Mouse (Mus musculus) left cerebral cortex, postnatal 4 days (tissue): ENCODE results near the gene Olfm2. TPM values are rescaled to one million over a fixed set of nuclear protein-coding genes. Genes with fewer than 3 reads are reported as not detected.

Experiments
- DNase-seq: peaks from one replicate; pipeline ENCODE4 v3.0.0-alpha.2; 2022
- intact Hi-C: fragments of 180-260 bp; cut with DNase I; formaldehyde crosslinking; loops from one replicate; pipeline ENCODE4 v1.15.1; 2025
- total RNA-seq, 2 experiments: library from RNA; stranded (reverse); gene quantifications; 2 replicates each; pipeline ENCODE4 v1.2.3; 2021

The Olfm2 gene
- total RNA-seq, 2 experiments from 2014 or later = 229 to 241 TPM

DNA sequence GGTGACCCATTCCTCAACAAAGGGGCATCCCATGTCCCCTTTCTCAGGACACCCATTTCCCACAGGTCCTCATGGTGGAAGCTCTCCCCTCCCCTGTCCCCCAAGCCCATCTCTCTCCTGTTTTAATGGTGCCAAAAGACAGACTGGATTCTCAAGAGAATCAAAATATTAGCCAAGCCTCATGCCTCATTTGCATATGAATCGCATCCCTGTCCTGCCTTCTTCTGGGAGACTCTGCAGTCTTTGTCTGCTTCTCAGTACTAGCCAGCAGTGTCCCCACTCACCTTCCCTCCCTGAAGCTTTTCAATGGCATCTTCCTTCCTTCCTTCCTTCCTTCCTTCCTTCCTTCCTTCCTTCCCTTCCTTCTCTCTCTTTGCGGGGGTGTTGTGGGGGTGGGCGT lies 1.5 kb upstream of the Olfm2 start:
- intact Hi-C loops = no loop called here
- DNase-seq = no peak

DNA sequence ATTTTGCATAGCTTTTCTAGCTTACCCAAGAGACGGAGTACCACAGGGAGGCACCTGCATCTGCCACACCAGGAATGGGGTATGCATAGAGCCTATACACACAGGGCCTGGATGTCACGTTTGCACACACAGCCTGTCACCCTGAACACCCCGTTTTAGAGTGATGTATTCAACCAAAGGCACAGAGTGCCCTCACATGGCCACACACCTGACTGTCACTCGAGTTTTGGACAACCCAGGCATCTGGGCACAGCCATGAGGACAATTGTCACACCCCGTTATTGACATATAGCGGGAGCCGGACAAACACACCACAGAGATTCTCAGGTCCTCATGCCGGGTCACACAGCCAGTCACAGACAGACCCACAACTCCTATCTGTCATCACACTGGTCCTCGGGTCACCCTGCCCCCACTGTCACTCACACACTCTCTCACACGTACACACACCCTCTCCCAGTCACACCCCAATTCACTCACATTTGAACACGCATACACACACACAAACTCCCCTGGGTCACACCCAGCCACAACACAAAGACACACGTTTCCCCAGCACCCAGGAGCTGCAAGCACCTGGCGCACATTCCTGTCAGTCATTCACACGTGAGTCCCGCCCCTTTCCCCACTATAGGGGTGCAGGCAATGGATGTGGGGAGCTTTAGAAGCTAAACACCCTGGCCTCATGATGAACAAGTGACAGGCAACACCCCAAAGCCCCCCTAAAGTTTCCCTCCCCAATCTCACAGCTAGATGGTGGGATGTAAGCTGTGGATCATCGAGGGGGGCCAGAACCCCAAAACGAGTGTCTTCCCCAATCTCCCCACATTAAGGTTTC lies 801 bp downstream of the Olfm2 start:
- intact Hi-C loops = no loop called here
- DNase-seq = no peak

DNA sequence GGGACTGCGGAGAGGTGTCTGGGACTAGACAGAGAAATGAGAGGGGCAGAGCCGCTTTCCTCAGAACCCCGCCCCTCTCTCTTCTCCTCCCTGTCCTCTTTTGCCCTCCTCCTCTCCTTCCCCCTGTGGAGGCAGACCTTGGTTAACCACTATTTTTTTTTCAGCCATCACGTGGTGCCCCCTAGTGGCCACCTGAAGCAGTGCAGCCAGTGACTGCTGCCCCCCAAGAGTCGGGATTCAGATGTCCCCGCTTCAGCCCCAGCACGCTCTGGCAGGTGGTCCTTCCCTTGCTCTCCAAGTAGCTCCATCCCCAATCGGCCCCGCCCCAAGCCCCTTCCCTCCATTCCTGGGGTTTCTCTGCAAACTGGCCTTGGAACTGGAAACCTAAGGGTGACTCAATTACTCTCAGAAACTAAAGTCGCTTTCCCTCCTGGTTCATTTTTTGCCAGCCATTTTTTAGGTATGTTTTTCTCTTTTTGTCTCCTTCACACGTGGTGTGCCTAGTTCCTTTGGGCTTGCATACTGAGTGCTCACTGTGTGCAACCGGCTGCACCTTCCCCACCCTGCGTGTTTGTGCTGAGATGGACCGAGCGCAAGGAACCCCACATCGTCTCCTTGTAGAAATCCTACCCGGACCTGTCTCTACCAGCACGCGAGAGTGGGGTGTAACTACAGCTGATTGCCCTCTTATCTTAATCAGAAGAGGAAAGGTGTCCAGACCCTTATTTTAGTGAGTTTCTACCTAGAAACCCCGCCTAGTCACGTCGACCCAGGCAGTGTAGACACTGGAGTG lies 2.0 kb downstream of the Olfm2 start:
- intact Hi-C loops = no loop called here

DNA sequence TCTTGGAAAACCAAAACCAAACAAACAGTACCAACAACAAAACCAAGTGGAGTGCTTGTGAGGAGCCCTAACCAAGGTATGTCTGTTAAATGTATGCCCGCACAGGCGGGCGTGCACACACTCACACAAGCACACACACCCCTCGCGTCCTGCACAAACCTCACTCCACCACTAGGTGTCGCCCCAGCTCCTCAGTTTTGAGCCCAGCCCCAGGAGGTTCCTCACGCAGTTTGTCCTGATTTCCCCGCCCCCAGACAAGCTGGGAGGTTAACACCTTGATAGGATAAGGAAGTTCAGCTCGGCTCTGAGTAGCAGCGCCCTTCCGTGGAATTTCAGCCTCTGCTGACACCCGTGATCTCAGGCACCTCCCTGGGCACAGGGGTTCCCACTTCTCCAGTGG lies 5.7 kb downstream of the Olfm2 start:
- intact Hi-C loops = loop anchor here (2.0 kb wide), 1 partner anchor 90 kb away; no protein-coding TSS in a partner anchor
- peak; percentile 80 for DNase-seq

More for the DNA sequence above, 2.0 kb downstream of the Olfm2 start:
- DNase-seq = no peak

DNA sequence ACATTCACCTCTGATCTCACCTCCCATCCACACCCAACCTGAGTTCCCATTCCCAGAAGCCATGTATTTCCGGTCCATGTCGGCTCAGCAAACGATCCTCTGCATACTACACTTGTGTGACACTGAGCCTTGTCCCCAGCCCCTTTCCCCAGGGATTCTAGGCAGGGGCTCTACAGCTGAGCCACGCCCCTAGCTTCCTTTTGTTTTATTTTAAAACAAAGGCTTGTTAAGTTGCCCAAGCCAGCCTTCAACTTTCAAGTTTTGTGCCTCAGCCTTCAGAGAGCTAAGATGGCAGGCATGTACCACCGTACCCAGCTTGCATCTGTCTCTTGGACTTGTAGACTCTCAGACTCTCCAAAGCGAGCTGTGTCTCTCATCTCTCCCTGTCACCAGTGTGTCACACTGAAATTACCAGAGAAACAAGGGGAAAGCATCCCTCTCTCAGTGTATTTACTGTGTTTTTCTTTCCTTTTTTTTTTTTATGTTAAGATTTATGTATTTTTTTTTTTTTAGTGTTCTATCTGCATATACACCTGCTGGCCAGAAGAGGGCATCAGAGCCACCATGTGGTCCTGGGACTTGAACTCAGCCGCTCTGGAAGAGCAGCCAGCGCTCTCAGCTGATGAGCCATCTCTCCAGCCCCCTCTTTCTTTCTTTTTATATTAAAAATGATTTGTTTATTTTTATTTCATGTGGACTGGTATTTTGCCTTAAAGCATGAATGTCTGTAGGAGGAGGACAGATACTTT lies 7.7 kb downstream of the Olfm2 start:
- intact Hi-C loops = no loop called here
- no peak for DNase-seq

DNA sequence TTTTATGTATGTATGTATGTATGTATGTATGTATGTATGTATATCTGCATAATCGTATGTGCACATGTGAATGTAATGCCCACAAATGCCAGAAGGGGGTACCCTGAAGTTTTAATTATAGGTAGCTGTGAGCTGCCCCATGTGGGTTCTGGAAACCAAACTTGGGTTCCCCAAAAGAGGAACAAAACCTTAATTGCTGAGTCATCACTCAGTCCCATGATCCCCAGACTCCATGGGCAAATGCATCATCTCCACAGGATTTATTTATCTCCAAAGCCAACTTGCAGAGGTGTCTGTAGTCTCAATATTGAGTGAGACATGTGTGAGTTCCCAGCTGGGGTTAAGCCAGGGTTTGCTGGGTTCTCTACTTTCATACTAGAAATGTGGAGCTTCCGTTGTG lies 8.9 kb downstream of the Olfm2 start:
- intact Hi-C loops = no loop called here
- DNase-seq = no peak

DNA sequence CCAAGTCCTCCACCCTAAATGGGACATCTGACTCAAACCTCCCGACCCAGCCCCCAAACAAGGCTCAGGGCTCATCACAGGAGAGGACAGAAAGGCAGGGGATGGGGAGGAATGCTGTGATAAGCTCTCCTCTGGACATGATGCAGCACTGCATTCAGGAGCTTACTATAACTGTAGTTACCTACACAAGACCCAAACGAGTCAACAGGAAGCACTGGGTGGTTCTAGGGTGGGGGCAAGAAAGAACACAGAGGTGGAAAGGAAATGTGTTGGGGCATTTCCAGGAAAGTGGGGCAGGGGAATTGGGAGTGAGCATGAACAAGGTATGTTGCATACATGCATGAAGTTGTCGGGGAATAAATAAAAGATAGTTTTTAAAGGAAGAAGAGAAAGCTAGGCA lies 11.5 kb downstream of the Olfm2 start:
- intact Hi-C loops = no loop called here
- no peak for DNase-seq

DNA sequence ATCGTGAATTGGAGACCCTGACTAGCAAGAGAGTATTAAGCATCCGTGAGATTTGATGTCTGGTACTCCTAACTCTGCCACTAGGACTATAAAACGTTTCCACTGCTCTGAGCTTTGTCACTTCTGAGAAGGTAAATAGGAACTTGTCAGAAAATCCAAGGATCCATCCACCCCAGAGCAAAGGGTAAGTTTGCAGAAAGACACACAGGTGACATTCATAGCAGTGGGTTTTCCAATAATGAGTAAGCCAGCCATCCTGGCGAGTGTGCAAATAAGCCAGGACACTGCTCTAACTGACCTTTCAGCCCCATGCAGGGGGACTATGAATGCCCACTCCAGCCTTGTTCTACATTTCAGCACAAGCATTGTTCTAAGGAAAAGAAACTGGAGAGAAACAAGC lies 14.4 kb downstream of the Olfm2 start:
- intact Hi-C loops = no loop called here
- DNase-seq = no peak

DNA sequence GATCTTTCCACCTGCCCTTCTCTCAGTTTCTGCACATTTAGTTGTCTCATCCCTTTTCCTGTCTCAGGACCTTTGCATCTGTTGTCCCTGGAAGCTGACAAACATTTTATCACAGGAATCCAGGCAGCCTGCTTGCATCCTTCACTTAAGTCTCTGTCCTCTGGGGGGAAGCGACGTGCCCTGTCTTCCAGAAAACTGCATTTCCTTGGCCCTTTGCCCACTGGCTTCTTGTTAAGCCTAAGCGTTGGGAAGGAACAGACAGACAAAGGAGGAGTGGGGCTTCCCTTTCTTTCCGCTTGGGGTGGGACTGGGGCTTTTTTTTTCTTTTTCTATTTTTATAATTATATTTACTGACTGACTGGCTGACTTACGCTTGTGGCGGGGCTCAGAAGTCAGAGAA lies 16.7 kb downstream of the Olfm2 start:
- DNase-seq = peak; percentile 40
- intact Hi-C loops = no loop called here

DNA sequence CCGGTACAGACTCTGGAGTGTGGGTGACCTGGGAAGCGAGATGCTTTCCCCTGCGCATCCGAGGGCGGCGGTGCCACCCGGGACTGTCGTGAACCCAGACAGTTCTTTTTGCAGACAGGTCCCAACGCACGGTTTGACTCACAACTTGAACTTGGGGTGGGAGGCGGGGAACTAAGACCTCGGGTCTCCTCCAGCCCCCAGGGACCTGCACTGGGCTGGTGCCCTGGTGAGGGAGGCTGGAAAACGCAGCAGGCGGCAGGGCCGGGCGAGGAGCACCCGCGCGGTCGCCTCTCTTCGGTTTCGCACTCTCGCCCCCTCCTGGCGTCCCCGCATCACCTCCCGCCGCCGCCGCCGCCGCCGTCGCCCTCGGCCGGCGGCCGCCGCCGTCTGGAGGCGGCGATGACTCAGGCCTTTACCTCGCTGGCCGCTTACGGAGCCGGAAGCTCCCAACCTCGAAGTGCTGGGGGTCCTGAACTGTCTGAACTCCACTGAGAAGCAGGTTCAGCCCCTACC lies 18.5 kb downstream of the Olfm2 start:
- intact Hi-C loops = no loop called here
- DNase-seq = peak; percentile 58

DNA sequence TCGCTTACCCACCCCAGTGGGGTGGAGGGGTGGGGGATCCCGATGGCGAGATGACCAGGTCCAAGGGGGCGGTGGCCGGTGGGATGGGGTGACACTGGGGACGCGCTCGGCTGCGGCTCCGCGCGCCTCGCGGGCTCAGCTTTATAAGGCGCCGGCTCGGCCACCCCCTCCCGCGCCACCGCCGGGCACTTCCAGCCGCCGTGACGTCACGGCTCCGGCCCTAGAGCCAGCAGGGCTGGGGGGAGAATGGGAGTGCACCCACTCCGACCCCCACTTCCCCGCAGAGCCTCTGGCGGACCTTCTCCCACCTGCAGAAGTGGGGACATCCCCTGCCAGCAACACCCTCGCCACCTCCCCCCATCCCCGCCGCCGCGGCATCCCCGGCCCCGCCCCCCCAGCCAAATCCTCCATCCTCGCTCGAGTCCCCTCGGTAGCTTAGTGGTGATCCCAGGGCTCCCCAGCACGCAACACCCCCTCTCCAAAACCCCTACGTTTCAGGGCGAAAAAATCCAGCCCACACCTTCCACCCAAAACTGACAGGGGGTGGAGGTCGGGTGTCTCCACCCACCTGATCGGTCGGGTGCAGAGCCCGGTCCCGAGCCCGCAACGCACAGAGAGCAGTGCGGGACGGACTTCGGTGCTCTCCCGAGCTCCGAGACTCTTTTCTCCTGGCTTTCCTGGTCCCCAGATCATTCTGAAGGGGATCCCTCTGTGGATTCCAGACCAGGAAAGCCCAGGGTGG lies 19.1 kb downstream of the Olfm2 start:
- intact Hi-C loops = no loop called here
- peak; percentile 24 for DNase-seq

DNA sequence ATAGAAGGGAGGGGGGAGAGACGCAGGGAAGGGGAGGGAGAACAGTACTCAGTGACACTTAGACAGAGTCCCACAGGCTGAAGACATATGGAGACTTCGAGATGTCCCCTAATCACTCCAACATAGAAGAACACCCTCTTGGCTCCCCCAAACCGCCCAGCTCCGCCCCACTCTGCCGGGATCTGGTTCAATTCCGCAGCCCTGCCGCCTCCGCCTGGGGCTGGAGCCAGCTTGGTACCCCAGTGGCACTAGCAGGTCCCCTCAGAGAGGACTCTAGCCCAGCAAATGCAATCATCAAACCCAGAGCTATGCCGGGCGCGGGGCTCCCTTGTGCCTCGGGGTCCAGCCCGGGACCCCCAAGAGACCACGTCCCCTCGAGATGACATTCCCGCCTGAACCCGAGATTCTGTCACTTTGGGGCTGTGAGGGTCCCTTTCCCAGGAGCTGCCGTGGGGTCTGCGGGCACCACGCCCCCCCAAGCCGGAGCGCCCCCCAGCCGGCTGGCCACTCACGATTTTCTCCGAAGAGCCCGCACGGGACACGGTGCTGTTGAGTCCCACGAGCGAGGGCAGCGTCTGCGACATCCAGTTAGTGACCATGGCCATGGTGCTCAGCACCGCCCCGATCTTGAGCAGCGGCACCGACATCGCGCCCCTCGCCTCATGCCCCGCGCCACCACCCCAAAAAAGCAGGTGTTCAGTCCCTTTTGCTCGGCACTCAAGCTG lies 19.9 kb downstream of the Olfm2 start:
- intact Hi-C loops = no loop called here
- no peak for DNase-seq

DNA sequence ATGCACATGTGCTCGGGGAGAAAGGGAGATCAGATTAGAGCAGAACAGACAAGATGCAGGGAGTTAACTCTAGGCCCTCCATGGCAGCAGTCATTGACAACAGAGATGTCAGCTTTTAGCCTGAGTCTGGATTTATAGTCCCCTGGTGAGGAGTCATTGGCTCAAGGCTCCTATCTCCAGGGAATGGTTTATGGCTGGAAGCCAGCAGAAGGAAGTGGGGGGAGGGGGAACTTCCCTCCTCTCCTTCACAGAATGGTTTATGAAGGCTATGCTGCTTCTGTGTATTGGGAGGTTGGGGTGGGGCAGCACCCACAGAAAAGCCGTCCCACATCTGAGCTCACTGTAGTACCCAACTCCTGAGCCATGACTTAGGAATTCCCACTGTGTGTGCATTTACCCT lies 24.6 kb downstream of the Olfm2 start:
- intact Hi-C loops = no loop called here

DNA sequence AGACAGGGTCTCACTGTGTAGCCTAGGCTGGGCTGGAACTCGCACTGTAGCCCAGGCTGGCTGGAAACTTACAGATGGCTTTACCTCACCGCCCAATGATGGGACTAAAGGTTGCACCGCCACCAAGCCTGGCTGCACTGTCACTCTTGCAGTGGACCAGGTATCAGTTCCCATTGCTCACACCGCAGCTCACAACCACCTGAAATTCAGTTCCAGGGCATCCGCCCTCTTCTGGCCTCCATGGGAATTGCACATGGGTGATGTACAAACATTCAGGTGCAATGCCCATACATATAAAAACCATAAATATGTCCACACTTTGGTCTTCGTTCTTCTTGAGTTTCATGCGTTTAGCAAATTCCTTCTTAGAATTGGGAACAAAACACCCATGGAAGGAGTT lies 30.8 kb downstream of the Olfm2 start:
- DNase-seq = no peak
- intact Hi-C loops = no loop called here

More for the DNA sequence above, 24.6 kb downstream of the Olfm2 start:
- no peak for DNase-seq

DNA sequence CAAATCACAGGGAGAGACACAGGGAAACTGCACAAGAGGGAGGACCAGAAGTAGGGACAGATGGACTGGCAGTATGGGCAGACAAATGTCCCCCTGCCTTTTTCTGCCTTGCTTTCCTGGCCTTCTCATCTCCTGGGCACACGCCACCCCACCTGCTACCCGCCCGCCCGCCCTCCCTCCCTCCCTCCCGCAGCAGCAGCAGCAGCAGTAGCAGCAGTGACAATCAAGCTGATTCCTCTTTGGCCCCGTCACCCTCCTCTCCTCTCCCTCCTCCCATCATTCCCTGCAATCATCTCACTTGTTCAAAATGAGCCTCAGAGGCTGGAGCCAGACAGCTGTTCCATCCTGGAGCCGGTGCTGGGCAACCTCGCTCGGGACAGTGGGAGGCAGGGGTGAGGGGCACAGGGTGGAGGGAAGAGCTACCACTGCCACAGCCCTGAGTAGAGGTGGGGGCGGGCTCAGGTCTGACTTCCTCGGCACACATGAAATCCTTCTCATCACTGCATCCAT lies 32.6 kb downstream of the Olfm2 start:
- intact Hi-C loops = no loop called here
- DNase-seq = peak; percentile 51

DNA sequence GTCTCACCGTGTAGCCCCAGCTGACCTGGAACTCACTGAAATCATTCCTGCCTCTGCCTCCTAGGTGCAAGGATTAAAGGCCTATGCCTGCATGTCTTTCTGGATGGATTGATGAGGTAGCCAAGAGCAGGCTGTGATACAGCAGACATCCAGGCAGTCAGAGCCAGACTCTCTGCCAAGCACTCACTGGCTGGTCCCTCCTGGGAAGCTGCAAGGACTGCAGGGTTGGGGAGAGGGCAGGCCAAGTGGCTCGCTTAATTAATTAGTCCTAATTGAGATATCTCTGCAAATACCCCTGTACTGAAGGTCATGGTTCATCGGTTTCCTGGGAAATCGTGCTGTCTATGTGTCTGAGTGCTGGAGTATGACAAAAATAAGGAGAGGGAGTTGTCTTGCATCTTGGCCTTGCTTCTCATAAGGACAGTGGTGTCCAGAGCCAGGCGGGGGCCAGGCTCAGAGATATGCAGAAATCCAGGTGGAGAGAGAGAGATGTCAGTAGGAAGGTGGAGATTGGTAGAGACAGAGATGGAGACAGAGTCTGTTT lies 33.1 kb downstream of the Olfm2 start:
- DNase-seq = peak; percentile 64
- intact Hi-C loops = no loop called here

DNA sequence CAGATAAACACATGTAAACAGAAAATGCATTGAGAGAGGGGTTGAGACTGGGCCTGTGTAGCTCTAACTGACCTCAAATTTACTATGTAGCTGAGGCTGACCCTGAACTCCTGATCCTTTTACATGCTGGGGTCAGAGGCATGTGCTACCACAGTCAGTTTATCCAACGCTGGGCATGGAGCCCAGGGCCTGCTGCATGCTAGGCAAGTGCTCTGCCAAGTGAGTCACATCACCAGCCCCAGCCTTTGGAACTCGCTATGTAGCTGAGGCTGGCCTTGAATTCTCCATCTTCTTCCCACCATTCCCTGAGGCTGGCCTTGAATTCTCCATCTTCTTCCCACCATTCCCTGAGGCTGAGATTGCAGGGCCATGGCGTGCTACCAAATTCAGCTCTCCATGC lies 35.7 kb downstream of the Olfm2 start:
- intact Hi-C loops = no loop called here
- no peak for DNase-seq

DNA sequence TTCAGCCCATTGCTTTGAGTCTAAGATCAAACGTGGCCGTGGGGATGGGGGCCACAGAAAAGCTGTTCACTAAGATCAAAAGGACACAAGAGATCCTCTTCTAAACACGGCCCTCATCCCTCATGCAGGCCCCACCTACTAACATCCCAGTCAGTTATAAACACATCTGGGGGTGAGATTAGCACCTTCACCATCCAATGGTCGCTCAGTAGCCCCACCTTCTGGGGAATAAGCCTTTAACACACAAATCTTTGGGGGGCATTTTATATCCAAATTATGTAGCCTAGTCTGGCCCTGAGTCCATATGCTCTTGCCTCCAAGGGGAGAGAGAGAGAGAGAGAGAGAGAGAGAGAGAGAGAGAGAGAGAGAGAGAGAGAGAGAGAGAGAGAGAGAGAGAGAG lies 40.2 kb downstream of the Olfm2 start:
- intact Hi-C loops = no loop called here
- no peak for DNase-seq

DNA sequence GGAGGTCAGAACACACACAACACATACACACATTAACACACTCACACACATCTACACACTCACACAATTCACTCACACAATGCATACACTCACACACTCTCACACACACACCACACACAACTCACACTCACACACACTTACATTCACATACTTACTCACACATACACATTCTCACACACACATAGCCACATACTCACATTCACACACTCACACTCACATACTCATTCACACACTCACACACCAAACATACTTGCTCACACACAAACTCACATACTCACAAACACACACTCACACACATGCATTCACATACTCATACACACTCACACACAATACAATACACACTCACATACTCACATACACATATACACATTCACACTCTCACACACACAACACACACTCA lies 40.7 kb downstream of the Olfm2 start:
- intact Hi-C loops = no loop called here
- DNase-seq = no peak
